Mouse (Mus musculus): ENCODE results near the gene Zfp68. TPM values are rescaled to one million over a fixed set of nuclear protein-coding genes. Genes with fewer than 3 reads are reported as not detected.
A peak's percentile ranks its signal among the peaks of the same experiment; 100 is the strongest.
"Not testable (repeated sequence)": the region's sequence is repeated elsewhere in the genome, so short reads cannot be mapped to it uniquely, and the experiment has no call there.

The Zfp68 gene
- polyA plus RNA-seq, 1 experiment from 2014 or later, result 60.3 TPM

DNA sequence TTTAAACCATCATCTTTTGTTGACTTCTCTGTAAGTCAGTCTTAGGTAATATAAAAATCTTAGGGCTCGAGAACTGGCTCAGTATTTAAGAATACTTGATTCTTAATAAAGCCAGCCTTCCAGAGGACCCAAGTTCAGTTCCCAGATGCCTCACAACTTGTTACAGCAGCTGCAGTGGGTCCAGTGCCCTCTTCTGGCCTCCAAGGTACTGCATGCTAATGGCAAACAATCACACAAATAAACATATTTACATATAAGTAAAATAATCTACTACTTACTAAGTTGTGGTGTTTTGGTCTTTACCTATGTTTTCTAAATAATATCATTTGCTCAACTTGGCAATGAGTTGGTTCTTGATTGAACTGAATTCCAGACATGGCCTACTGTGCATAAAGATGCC is 1.2 kb downstream of the Zfp68 start:
- no peak for DNase-seq (ENCODE audit: low spot score)
- Histone ChIP-seq H3K4me1 (peaks cover 5% of the 10 kb centered on the region), H3K27me3 (replicated peaks; ENCODE audit: low read depth, poor library complexity, severe bottlenecking) (no peaks in the 10 kb centered on the region), H3K9me3 (peaks cover 40% of the 10 kb centered on the region), H3K36me3 (replicated peaks) (peaks cover 51% of the 10 kb centered on the region), H3K4me3 (peak overlapping the region; percentile 92), H3K27ac (replicated peaks) (no peak overlapping the region)
- 93% methylated on average over 1 of the region's 1 CpGs for WGBS

- DNase-seq (ENCODE audit: low spot score), result no peak
- H3K4me1 ChIP-seq, result no peaks in the 10 kb centered on the region
- H3K27ac ChIP-seq (replicated peaks), result no peak overlapping the region
- H3K36me3 ChIP-seq (replicated peaks), result no peaks in the 10 kb centered on the region
- H3K9me3 ChIP-seq, result peaks cover 26% of the 10 kb centered on the region
- no peaks in the 10 kb centered on the region for H3K27me3 ChIP-seq (replicated peaks; ENCODE audit: low read depth, poor library complexity, severe bottlenecking)
- 93% methylated on average over 6 of the region's 6 CpGs for WGBS
- H3K4me3 ChIP-seq, result no peak overlapping the region
Observed at GRCm38 (mm10) chr5:138587396-138587795, 32.2 kb downstream of the Zfp68 start.

DNA sequence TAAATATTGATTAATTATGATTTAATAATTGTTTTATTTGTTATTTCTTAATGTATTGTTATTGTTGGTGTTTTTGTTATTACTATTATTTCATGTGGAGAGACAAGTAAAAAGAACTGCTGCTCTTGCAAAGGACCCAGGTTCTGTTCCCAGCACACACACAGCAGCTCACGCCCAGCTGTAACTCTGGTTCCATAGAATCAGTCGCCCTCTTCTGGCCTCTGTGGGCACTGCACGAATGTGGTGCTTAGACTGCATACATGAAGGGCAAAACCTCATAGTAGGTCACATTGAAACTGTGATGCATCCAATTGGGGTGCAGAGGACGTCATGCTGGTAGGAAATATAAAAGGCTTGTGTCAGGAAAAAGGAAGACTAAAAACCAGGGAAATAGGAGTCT is 47.9 kb downstream of the Zfp68 start:
- Histone ChIP-seq H3K4me3 (no peak overlapping the region), H3K27me3 (replicated peaks; ENCODE audit: low read depth, poor library complexity, severe bottlenecking) (no peaks in the 10 kb centered on the region), H3K9me3 (0 out of 2 replicates have a peak, but pooled peaks cover 3% of the 10 kb centered on the region), H3K36me3 (replicated peaks) (no peaks in the 10 kb centered on the region), H3K4me1 (no peaks in the 10 kb centered on the region), H3K27ac (replicated peaks) (no peak overlapping the region)
- WGBS, result 48% methylated on average over 4 of the region's 4 CpGs
- DNase-seq (ENCODE audit: low spot score), result peak; percentile 55

GRCm38 (mm10) chr5:138564612-138565011 is 54.9 kb downstream of the Zfp68 start, which contains the start of gene 1700123K08Rik:
1700123K08Rik (minus strand) TSS chr5:138564712.
- H3K27ac ChIP-seq (replicated peaks); DNase-seq (ENCODE audit: low spot score); H3K4me1 ChIP-seq; H3K27me3 ChIP-seq (replicated peaks; ENCODE audit: low read depth, poor library complexity, severe bottlenecking); H3K9me3 ChIP-seq; H3K36me3 ChIP-seq (replicated peaks); H3K4me3 ChIP-seq: not testable (repeated sequence)
- WGBS, result 77% methylated on average over 2 of the region's 2 CpGs

Small RNA genes within 50 kb of the gene (microRNA-seq; reads per million reads assigned to microRNA genes)
- not detected for gene Gm24082

Other genes with a start within 250 kb of the Zfp68 start
- gene Zfp157, start 178.3 kb downstream of the Zfp68 start, polyA plus RNA-seq (2016; fragmentation: Nextera tagmentation; extraction: Ambion mirVana), result 38.9 and 44.9 TPM in 2 replicates
- not detected in 2 replicates for gene 1700123K08Rik, start 55.0 kb downstream of the Zfp68 start, polyA plus RNA-seq (2016; fragmentation: Nextera tagmentation; extraction: Ambion mirVana)
- 9.8 and 10.4 TPM in 2 replicates for gene A430033K04Rik, start 3.1 kb upstream of the Zfp68 start, polyA plus RNA-seq (2016; fragmentation: Nextera tagmentation; extraction: Ambion mirVana)
- 4.4 and 4.6 TPM in 2 replicates for gene Fam20c, start 134.8 kb upstream of the Zfp68 start, polyA plus RNA-seq (2016; fragmentation: Nextera tagmentation; extraction: Ambion mirVana)
- not detected in 2 replicates for gene Gm5294, start 200.3 kb upstream of the Zfp68 start, polyA plus RNA-seq (2016; fragmentation: Nextera tagmentation; extraction: Ambion mirVana)